Mouse (Mus musculus): ENCODE data around the gene Pfkfb2. TPM values are rescaled to one million over a fixed set of nuclear protein-coding genes. Genes with fewer than 3 reads are reported as not detected.
"Not testable (repeated sequence)": the region's sequence is repeated elsewhere in the genome, so short reads cannot be mapped to it uniquely, and the experiment has no call there.

Gene Pfkfb2
- polyA plus RNA-seq, 1 experiment from 2014 or later, result 4.6 TPM

GRCm38 (mm10) chr1:130714046-130714445 lies 15.0 kb downstream of the Pfkfb2 start:
- Histone ChIP-seq H3K27ac (replicated peaks) (no peak overlapping the region), H3K9me3 (no peaks in the 10 kb centered on the region), H3K4me1 (peaks cover 23% of the 10 kb centered on the region), H3K36me3 (replicated peaks) (peaks cover 5% of the 10 kb centered on the region), H3K27me3 (replicated peaks; ENCODE audit: low read depth, poor library complexity, severe bottlenecking) (peaks cover 20% of the 10 kb centered on the region), H3K4me3 (no peak overlapping the region)
- DNase-seq (ENCODE audit: low spot score), result no peak
- WGBS, result 75% methylated on average over 4 of the region's 4 CpGs

- Histone ChIP-seq H3K4me1 (0 out of 2 replicates have a peak, but pooled peaks cover 6% of the 10 kb centered on the region), H3K27me3 (replicated peaks; ENCODE audit: low read depth, poor library complexity, severe bottlenecking) (peaks cover 20% of the 10 kb centered on the region), H3K36me3 (replicated peaks) (no peaks in the 10 kb centered on the region; the same call in 1 of the 2 replicates), H3K4me3 (no peak overlapping the region), H3K9me3 (no peaks in the 10 kb centered on the region), H3K27ac (replicated peaks) (no peak overlapping the region)
- no peak for DNase-seq (ENCODE audit: low spot score)
- WGBS, result 89% methylated on average over 22 of the region's 22 CpGs
Observed at GRCm38 (mm10) chr1:130710283-130711080, 18.6 kb downstream of the Pfkfb2 start.

- H3K27me3 ChIP-seq (replicated peaks; ENCODE audit: low read depth, poor library complexity, severe bottlenecking), result no peaks in the 10 kb centered on the region
- DNase-seq (ENCODE audit: low spot score), result no peak
- no peaks in the 10 kb centered on the region for H3K4me1 ChIP-seq
- H3K9me3 ChIP-seq, result no peaks in the 10 kb centered on the region
- peaks cover 40% of the 10 kb centered on the region for H3K36me3 ChIP-seq (replicated peaks)
- 78% methylated on average over 2 of the region's 2 CpGs for WGBS
- no peak overlapping the region for H3K4me3 ChIP-seq
- no peak overlapping the region for H3K27ac ChIP-seq (replicated peaks)
Observed at GRCm38 (mm10) chr1:130703613-130704012, 25.4 kb downstream of the Pfkfb2 start.

- WGBS, result 94% methylated on average over 11 of the region's 11 CpGs
- no peaks in the 10 kb centered on the region for H3K9me3 ChIP-seq
- no peaks in the 10 kb centered on the region for H3K4me1 ChIP-seq
- H3K27me3 ChIP-seq (replicated peaks; ENCODE audit: low read depth, poor library complexity, severe bottlenecking), result no peaks in the 10 kb centered on the region
- H3K4me3 ChIP-seq, result no peak overlapping the region
- no peak overlapping the region for H3K27ac ChIP-seq (replicated peaks)
- DNase-seq (ENCODE audit: low spot score), result no peak
- peaks cover 54% of the 10 kb centered on the region for H3K36me3 ChIP-seq (replicated peaks)
Observed at GRCm38 (mm10) chr1:130701976-130702375, 27.1 kb downstream of the Pfkfb2 start.

GRCm38 (mm10) chr1:130699937-130700633 lies 29.0 kb downstream of the Pfkfb2 start:
- H3K36me3 ChIP-seq (replicated peaks), result peaks cover 54% of the 10 kb centered on the region
- no peaks in the 10 kb centered on the region for H3K9me3 ChIP-seq
- H3K4me3 ChIP-seq, result no peak overlapping the region
- no peak for DNase-seq (ENCODE audit: low spot score)
- no peak overlapping the region for H3K27ac ChIP-seq (replicated peaks)
- 94% methylated on average over 10 of the region's 10 CpGs for WGBS
- no peaks in the 10 kb centered on the region for H3K27me3 ChIP-seq (replicated peaks; ENCODE audit: low read depth, poor library complexity, severe bottlenecking)
- H3K4me1 ChIP-seq, result no peaks in the 10 kb centered on the region

GRCm38 (mm10) chr1:130698601-130699000 lies 30.5 kb downstream of the Pfkfb2 start:
- DNase-seq (ENCODE audit: low spot score), result no peak
- Histone ChIP-seq H3K9me3 (no peaks in the 10 kb centered on the region), H3K4me3 (no peak overlapping the region), H3K36me3 (replicated peaks) (peaks cover 52% of the 10 kb centered on the region), H3K4me1 (no peaks in the 10 kb centered on the region), H3K27me3 (replicated peaks; ENCODE audit: low read depth, poor library complexity, severe bottlenecking) (no peaks in the 10 kb centered on the region), H3K27ac (replicated peaks) (no peak overlapping the region)
- WGBS, result 90% methylated on average over 5 of the region's 5 CpGs

- no peaks in the 10 kb centered on the region for H3K4me1 ChIP-seq
- WGBS, result 53% methylated on average over 1 of the region's 1 CpGs
- no peaks in the 10 kb centered on the region for H3K36me3 ChIP-seq (replicated peaks)
Observed at GRCm38 (mm10) chr1:130683905-130684304, 45.1 kb downstream of the Pfkfb2 start.

GRCm38 (mm10) chr1:130681656-130682413 lies 47.2 kb downstream of the Pfkfb2 start:
- no peak for DNase-seq (ENCODE audit: low spot score)
- Histone ChIP-seq H3K27me3 (replicated peaks; ENCODE audit: low read depth, poor library complexity, severe bottlenecking) (no peaks in the 10 kb centered on the region), H3K4me1 (no peaks in the 10 kb centered on the region), H3K27ac (replicated peaks) (no peak overlapping the region), H3K9me3 (no peaks in the 10 kb centered on the region), H3K4me3 (no peak overlapping the region), H3K36me3 (replicated peaks) (no peaks in the 10 kb centered on the region)
- WGBS, result 78% methylated on average over 6 of the region's 6 CpGs

More at GRCm38 (mm10) chr1:130683905-130684304, 45.1 kb downstream of the Pfkfb2 start:
- Histone ChIP-seq H3K27me3 (replicated peaks; ENCODE audit: low read depth, poor library complexity, severe bottlenecking) (no peaks in the 10 kb centered on the region), H3K27ac (replicated peaks) (no peak overlapping the region), H3K9me3 (no peaks in the 10 kb centered on the region), H3K4me3 (no peak overlapping the region)
- no peak for DNase-seq (ENCODE audit: low spot score)

GRCm38 (mm10) chr1:130681075-130681474 lies 48.0 kb downstream of the Pfkfb2 start:
- WGBS, result 88% methylated on average over 2 of the region's 2 CpGs
- Histone ChIP-seq H3K4me3 (no peak overlapping the region), H3K36me3 (replicated peaks) (no peaks in the 10 kb centered on the region), H3K9me3 (no peaks in the 10 kb centered on the region), H3K27me3 (replicated peaks; ENCODE audit: low read depth, poor library complexity, severe bottlenecking) (no peaks in the 10 kb centered on the region), H3K4me1 (no peaks in the 10 kb centered on the region), H3K27ac (replicated peaks) (no peak overlapping the region)
- DNase-seq (ENCODE audit: low spot score), result no peak

GRCm38 (mm10) chr1:130678551-130678950 lies 50.5 kb downstream of the Pfkfb2 start:
- DNase-seq (ENCODE audit: low spot score), result no peak
- WGBS, result 83% methylated on average over 2 of the region's 2 CpGs
- no peaks in the 10 kb centered on the region for H3K4me1 ChIP-seq
- H3K9me3 ChIP-seq, result no peaks in the 10 kb centered on the region
- no peak overlapping the region for H3K4me3 ChIP-seq
- H3K27ac ChIP-seq (replicated peaks), result no peak overlapping the region
- no peaks in the 10 kb centered on the region for H3K36me3 ChIP-seq (replicated peaks)
- H3K27me3 ChIP-seq (replicated peaks; ENCODE audit: low read depth, poor library complexity, severe bottlenecking), result no peaks in the 10 kb centered on the region

- not testable (repeated sequence) for H3K4me1 ChIP-seq; H3K27me3 ChIP-seq (replicated peaks; ENCODE audit: low read depth, poor library complexity, severe bottlenecking); H3K9me3 ChIP-seq; H3K27ac ChIP-seq (replicated peaks); H3K4me3 ChIP-seq; H3K36me3 ChIP-seq (replicated peaks); DNase-seq (ENCODE audit: low spot score)
- WGBS, result 92% methylated on average over 5 of the region's 5 CpGs
Observed at GRCm38 (mm10) chr1:130663576-130663975, 65.5 kb downstream of the Pfkfb2 start.

- 80% methylated on average over 3 of the region's 3 CpGs for WGBS
- DNase-seq (ENCODE audit: low spot score), result no peak
- no peaks in the 10 kb centered on the region for H3K9me3 ChIP-seq
Observed at GRCm38 (mm10) chr1:130661454-130661853, 67.6 kb downstream of the Pfkfb2 start, which contains the start of gene C4bp. Gene C4bp (minus strand): TSS chr1:130661632.

More at GRCm38 (mm10) chr1:130661454-130661853, 67.6 kb downstream of the Pfkfb2 start, which contains the start of gene C4bp:
- Histone ChIP-seq H3K36me3 (replicated peaks) (no peaks in the 10 kb centered on the region), H3K27ac (replicated peaks) (no peak within 1 kb of the TSS), H3K4me1 (no peaks in the 10 kb centered on the region), H3K4me3 (no peak within 1 kb of the TSS), H3K27me3 (replicated peaks; ENCODE audit: low read depth, poor library complexity, severe bottlenecking) (no peaks in the 10 kb centered on the region)
